Mouse (Mus musculus) liver, postnatal 0 days (tissue): ENCODE measurements around the gene Cd81. TPM values are rescaled to one million over a fixed set of nuclear protein-coding genes. Genes with fewer than 3 reads are reported as not detected.

ENCODE experiments used
- ATAC-seq: fragments of 200-750 bp; cut with Nextera tagmentation; 2 replicates; pipeline ENCODE4 v1.8.0; 2017; ENCODE audit warnings: mild to moderate bottlenecking, moderate library complexity
- DNase-seq: peaks from one replicate; pipeline ENCODE4 v3.0.0-alpha.2; 2016
- H3K27ac ChIP-seq: fragments of 300-500 bp; sonication (generic); 2 replicates; pipeline ENCODE4 v1.5.1; 2014; ENCODE audit warnings: antibody characterized with exemption, moderate library complexity, mild to moderate bottlenecking, low read depth
- H3K27me3 ChIP-seq: fragments of 300-500 bp; sonication (generic); 2 replicates; pipeline ENCODE4 v1.6.1; 2014; ENCODE audit warnings: low read length, control low read depth, mixed read lengths; ENCODE audit not compliant: insufficient read depth
- H3K36me3 ChIP-seq: fragments of 300-500 bp; sonication (generic); replicated peaks from 2 replicates; pipeline ENCODE4 v1.6.1; 2014; ENCODE audit warnings: mild to moderate bottlenecking, control low read depth, low read length, moderate library complexity, mixed read lengths; ENCODE audit not compliant: insufficient read depth
- H3K4me1 ChIP-seq: fragments of 300-500 bp; sonication (generic); 2 replicates; pipeline ENCODE4 v1.6.1; 2014; ENCODE audit warnings: antibody characterized with exemption, mild to moderate bottlenecking, control low read depth; ENCODE audit not compliant: insufficient read depth
- H3K4me2 ChIP-seq: fragments of 300-500 bp; sonication (generic); 2 replicates; pipeline ENCODE4 v1.6.1; 2014; ENCODE audit warnings: low read depth, mild to moderate bottlenecking, low read length, moderate library complexity, mixed read lengths
- H3K4me3 ChIP-seq: fragments of 300-500 bp; sonication (generic); 2 replicates; pipeline ENCODE4 v1.5.1; 2014; ENCODE audit warnings: low read depth, low read length
- H3K9ac ChIP-seq: fragments of 300-500 bp; sonication (generic); replicated peaks from 2 replicates; pipeline ENCODE4 v1.6.1; 2014; ENCODE audit warnings: mild to moderate bottlenecking, moderate library complexity
- H3K9me3 ChIP-seq: fragments of 300-500 bp; sonication (generic); 2 replicates; pipeline ENCODE4 v1.6.1; 2016; ENCODE audit warnings: mild to moderate bottlenecking, control low read depth, low read length, mixed read lengths
- CTCF ChIP-seq: sonication (generic); IDR thresholded peaks from 2 replicates; pipeline ENCODE4 v1.5.1; 2016; ENCODE audit warnings: antibody characterized with exemption, low read depth
- EP300 ChIP-seq: IDR thresholded peaks from 2 replicates; pipeline ENCODE4 v1.6.1; 2016; ENCODE audit warnings: antibody characterized with exemption, low read depth, mild to moderate bottlenecking
- WGBS: fragments of 180-500 bp; shearing (Covaris S2); extraction: QIAGEN DNeasy Blood & Tissue Kit; methylation state at CpG from one replicate; pipeline ENCODE4 v1.1.7; 2014; ENCODE audit not compliant: insufficient replicate concordance; 5-methylcytosine and 5-hydroxymethylcytosine counted together
- polyA plus RNA-seq: library from polyadenylated mRNA; unstranded; fragments of >200 nt; fragmentation: Nextera tagmentation; extraction: Ambion mirVana; gene quantifications from 2 replicates; pipeline ENCODE4 v1.2.1, GENCODE M21; 2015

Cd81 gene
- polyA plus RNA-seq = 213 and 231 TPM in 2 replicates

DNA sequence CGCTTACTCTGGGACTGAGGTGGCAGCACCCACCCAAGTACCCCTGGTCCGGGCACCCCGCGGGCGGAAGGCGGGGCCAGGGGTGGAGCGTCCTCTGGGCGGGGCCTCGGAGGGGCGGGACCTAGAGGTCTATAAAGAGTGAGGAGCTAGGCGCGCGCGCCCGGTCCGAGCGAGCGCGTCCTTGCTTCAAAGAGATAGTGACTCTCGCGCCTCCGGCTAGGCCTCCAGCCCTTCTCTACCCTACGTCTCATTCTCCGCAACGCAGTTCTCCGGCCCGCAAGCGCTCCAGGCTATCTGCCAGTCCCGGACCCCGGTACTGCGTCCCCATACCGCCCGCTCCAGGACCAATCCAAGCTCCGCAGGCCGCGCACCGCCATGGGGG lies at the start of gene Cd81:
Gene Cd81, plus strand, starts transcription at position 114 of the 382 bp plus-strand sequence.
- Histone ChIP-seq H3K27ac (peak within 1 kb of the TSS; percentile 96), H3K9ac (peak within 1 kb of the TSS; percentile 92), H3K4me1 (peaks cover 74% of the 10 kb centered on the region), H3K9me3 (no peaks in the 10 kb centered on the region), H3K4me2 (peak within 1 kb of the TSS; percentile 91), H3K36me3 (no peaks in the 10 kb centered on the region; the same call in 1 of the 2 replicates), H3K4me3 (peak within 1 kb of the TSS; percentile 87), H3K27me3 (no peaks in the 10 kb centered on the region)
- DNase-seq = peak; percentile 91
- under 1% methylated on average over 36 of the region's 37 CpGs for WGBS
- peak; percentile 84 for ATAC-seq
- TF ChIP-seq CTCF = no peak
- TF ChIP-seq EP300 = no peak

DNA sequence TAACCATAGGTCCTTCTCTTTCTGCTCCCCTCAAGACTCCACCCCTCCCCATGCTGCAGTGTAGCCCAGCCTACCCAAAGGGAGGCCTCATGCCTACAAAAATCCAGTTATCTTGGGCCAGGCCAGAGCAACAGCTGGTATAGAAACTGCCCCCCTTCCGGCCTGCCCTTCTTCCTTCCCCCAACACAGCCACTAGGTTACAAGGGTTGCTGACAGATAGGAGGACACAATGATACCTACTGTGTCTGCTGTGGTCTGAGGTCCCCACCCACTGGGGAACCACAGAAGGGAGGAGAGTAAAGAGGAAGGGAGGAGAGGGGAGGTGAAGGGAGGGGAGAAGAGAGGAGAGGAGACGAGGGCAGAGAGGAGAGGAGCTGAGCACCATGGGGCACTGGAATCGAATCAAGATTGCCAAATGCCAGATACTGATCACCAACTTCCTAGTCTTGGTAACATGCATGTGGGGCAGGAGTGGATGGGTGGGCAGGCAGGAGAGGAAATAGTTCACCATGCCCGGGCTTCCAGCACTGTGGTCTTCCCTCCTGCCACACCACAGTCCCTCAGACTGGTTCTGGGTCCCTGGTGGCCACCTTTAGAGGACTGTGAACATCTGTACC lies 47.7 kb upstream of the Cd81 start, which contains the start of gene Tspan32:
Gene Tspan32, plus strand, starts transcription at position 320 of the 617 bp plus-strand sequence.
- peak within 1 kb of the TSS; percentile 97 for H3K27ac ChIP-seq

DNA sequence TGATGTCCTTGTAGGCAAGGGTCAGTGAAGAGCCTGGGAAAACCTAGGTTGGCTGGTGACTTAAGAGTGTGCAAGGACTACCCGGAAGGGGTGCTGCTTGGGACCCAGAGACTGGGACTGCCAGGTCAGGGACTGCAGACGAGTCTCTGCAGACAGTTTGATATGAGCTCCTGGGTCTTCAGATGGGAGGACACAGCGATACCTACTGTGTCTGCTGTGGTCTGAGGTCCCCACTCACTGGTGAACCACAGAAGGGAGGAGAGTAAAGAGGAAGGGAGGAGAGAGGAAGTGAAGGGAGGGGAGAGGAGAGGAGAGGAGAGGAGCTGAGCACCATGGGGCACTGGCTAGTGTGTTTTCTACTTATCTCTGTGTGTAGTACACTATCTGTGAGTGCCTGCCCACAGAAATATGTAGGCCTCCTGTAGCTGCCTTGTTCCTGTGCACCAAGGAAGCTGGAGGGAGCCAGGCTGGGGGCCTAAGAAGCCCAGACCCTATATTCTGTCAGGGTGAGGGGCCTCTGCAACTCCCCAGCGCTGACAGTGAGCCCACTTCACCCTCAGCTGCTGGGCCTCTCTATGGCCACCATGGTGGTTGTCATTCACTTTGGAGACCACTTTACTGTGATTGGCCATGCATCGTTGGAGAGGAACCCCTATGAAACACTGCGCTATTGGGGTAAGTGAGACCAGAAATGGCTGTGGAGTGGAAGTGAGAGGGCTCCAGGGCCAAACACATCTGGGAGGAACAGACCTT lies 47.0 kb upstream of the Cd81 start:
- DNase-seq (no peak), ATAC-seq (peak; percentile 52)
- Histone ChIP-seq H3K36me3 (no peaks in the 10 kb centered on the region; the same call in 1 of the 2 replicates), H3K9me3 (no peaks in the 10 kb centered on the region), H3K4me2 (peak overlapping the region; percentile 87), H3K9ac (peak overlapping the region; percentile 81), H3K4me1 (peaks cover 48% of the 10 kb centered on the region), H3K4me3 (peak overlapping the region; percentile 58), H3K27ac (peak overlapping the region; percentile 97), H3K27me3 (no peaks in the 10 kb centered on the region)
- 29% methylated on average over 6 of the region's 6 CpGs for WGBS
- TF ChIP-seq EP300 (0 out of 2 replicates have a peak, but pooled peaks have one; percentile 19), CTCF (no peak)

More for the DNA sequence above, 47.7 kb upstream of the Cd81 start, which contains the start of gene Tspan32:
- Histone ChIP-seq H3K4me1 (peaks cover 48% of the 10 kb centered on the region), H3K4me2 (peak within 1 kb of the TSS; percentile 87), H3K9ac (peak within 1 kb of the TSS; percentile 81), H3K4me3 (peak within 1 kb of the TSS; percentile 58), H3K36me3 (no peaks in the 10 kb centered on the region), H3K9me3 (no peaks in the 10 kb centered on the region), H3K27me3 (no peaks in the 10 kb centered on the region)
- TF ChIP-seq EP300 (peak; percentile 49; the same call in 1 of the 2 replicates), CTCF (no peak)
- ATAC-seq (peak; percentile 49), DNase-seq (peak; percentile 54)
- WGBS = 20% methylated on average over 4 of the region's 4 CpGs

DNA sequence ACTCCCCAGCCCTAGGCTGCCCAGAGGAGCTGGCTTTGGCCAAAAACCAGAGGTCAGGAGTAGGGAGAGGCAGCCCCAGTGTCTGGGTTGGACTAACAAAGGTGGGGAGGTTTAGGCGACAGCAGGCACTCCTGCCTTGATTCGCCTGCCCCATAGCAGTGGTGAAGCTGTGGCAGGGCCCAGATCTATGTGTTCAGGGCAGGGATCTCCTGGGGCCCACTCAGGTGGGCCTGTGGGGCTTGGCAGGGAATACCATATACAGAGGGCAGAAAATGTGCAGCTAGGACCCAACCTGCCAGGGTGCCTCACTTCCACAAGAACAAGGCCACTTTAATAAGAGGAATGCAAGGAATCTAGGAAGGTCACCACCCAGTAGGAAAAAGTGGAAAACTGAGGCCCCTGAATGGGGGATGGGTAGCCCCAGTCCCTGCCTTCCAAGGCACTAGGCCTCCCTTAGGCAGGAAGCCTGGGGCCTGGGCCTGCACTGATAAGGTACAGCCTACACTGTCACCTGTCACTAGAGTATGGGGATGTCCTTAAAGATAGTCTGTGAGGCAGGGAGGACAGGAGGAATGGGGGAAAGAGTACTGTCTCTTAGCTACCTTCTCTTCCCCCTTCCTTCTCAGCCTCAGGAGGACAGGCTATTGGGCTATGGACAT lies 46.3 kb upstream of the Cd81 start:
- peak; percentile 76 for ATAC-seq
- peak overlapping the region; percentile 97 for H3K27ac ChIP-seq
- H3K4me2 ChIP-seq = peak overlapping the region; percentile 87
- H3K4me1 ChIP-seq = peaks cover 48% of the 10 kb centered on the region
- no peaks in the 10 kb centered on the region for H3K9me3 ChIP-seq
- no peaks in the 10 kb centered on the region; the same call in 1 of the 2 replicates for H3K36me3 ChIP-seq
- WGBS = 42% methylated on average over 2 of the region's 2 CpGs
- peak; percentile 92 for TF ChIP-seq EP300
- TF ChIP-seq CTCF = no peak
- peak overlapping the region; percentile 81 for H3K9ac ChIP-seq
- peak; percentile 76 for DNase-seq
- H3K4me3 ChIP-seq = peak overlapping the region; percentile 58
- no peaks in the 10 kb centered on the region for H3K27me3 ChIP-seq

DNA sequence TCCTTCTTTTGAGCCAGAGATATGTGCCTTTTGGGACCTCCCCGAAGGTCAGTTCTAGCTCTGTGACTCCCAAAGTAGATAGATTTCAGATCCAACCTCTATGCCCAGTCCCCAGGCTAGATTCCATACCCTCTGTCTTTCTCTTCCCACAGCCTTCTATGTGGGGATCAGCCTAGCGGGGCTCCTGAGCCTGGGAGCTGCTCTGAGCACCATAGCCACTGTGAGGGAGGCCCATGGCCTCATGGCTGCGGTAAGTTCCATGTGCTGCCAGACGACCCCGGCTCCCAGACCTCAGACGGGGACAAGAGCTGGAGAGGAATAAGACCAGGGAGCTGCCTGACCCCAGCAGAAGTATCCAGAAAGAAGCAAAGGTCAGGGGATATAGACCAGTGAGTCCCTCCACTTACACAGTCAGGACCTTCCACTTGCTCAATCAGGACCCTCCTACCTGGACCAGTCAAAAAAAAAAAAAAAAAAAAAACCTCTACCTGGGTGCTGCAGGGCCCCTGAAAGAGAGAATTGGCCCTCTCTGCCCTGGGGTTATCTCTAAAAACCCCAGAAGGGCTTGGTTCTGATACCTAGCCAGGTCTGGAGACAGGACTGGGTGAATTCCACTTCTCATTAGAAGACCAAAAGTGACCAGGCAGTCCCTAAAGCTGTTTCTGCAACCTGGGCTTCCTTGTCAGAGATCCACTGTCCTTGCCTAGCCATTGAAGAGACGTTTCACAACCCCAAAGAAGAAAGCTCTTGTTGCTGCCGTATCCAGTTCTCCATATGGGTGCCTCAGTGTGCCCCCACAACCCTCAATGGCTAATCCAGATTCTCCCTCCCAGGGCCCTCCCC lies 45.6 kb upstream of the Cd81 start:
- no peaks in the 10 kb centered on the region for H3K9me3 ChIP-seq
- peak overlapping the region; percentile 81 for H3K9ac ChIP-seq
- H3K4me2 ChIP-seq = peak overlapping the region; percentile 87
- peak overlapping the region; percentile 58 for H3K4me3 ChIP-seq
- ATAC-seq (no peak), DNase-seq (no peak)
- no peaks in the 10 kb centered on the region; the same call in 1 of the 2 replicates for H3K36me3 ChIP-seq
- peaks cover 48% of the 10 kb centered on the region for H3K4me1 ChIP-seq
- no peaks in the 10 kb centered on the region for H3K27me3 ChIP-seq
- peak overlapping the region; percentile 97 for H3K27ac ChIP-seq
- TF ChIP-seq EP300 (no peak), CTCF (no peak)
- 40% methylated on average over 8 of the region's 8 CpGs for WGBS
